Mouse (Mus musculus) liver, embryonic 11.5 days (tissue): Measurements from ENCODE around the gene Llph. TPM values are rescaled to one million over a fixed set of nuclear protein-coding genes. Genes with fewer than 3 reads are reported as not detected.

Experiments
- ATAC-seq: fragments of 200-750 bp; cut with Nextera tagmentation; replicated peaks from 2 replicates; pipeline ENCODE4 v1.8.0; 2017; ENCODE audit warnings: moderate number of reproducible peaks, mild to moderate bottlenecking, moderate TSS enrichment, moderate library complexity; ENCODE audit not compliant: low FRiP score
- DNase-seq: peaks from one replicate; pipeline ENCODE4 v3.0.0-alpha.2; 2017; ENCODE audit warnings: low spot score
- H3K27ac ChIP-seq: fragments of 300-500 bp; sonication (generic); 2 replicates; pipeline ENCODE4 v1.5.1; 2014; ENCODE audit warnings: mild to moderate bottlenecking, low read depth, low read length, control low read depth
- H3K27me3 ChIP-seq: fragments of 300-500 bp; sonication (generic); replicated peaks from 2 replicates; pipeline ENCODE4 v1.6.1; 2014; ENCODE audit warnings: low read length, mixed read lengths; ENCODE audit not compliant: control insufficient read depth, insufficient read depth
- H3K36me3 ChIP-seq: fragments of 300-500 bp; sonication (generic); 2 replicates; pipeline ENCODE4 v1.6.1; 2014; ENCODE audit warnings: mild to moderate bottlenecking, low read length, moderate library complexity, mixed read lengths; ENCODE audit not compliant: control insufficient read depth, insufficient read depth
- H3K4me1 ChIP-seq: fragments of 300-500 bp; sonication (generic); replicated peaks from 2 replicates; pipeline ENCODE4 v1.6.1; 2014; ENCODE audit warnings: low read length, mixed read lengths; ENCODE audit not compliant: control insufficient read depth, insufficient read depth
- H3K4me2 ChIP-seq: fragments of 300-500 bp; sonication (generic); 2 replicates; pipeline ENCODE4 v1.6.1; 2014; ENCODE audit warnings: mild to moderate bottlenecking, control low read depth, moderate library complexity
- H3K4me3 ChIP-seq: fragments of 300-500 bp; sonication (generic); 2 replicates; pipeline ENCODE4 v1.5.1; 2014; ENCODE audit warnings: low read depth, low read length, control low read depth
- H3K9ac ChIP-seq: fragments of 300-500 bp; sonication (generic); 2 replicates; pipeline ENCODE4 v1.6.1; 2014; ENCODE audit warnings: low read depth, low read length, control low read depth
- H3K9me3 ChIP-seq: fragments of 300-500 bp; sonication (generic); 2 replicates; pipeline ENCODE4 v1.6.1; 2016; ENCODE audit warnings: low read length, inconsistent platforms, mixed read lengths; ENCODE audit not compliant: control insufficient read depth
- WGBS: fragments of 180-500 bp; shearing (Covaris S2); extraction: QIAGEN DNeasy Blood & Tissue Kit; methylation state at CpG from one replicate; pipeline ENCODE4 v1.1.7; 2014; 5-methylcytosine and 5-hydroxymethylcytosine counted together
- polyA plus RNA-seq: library from polyadenylated mRNA; unstranded; fragments of >200 nt; fragmentation: Nextera tagmentation; extraction: Ambion mirVana; gene quantifications from 2 replicates; pipeline ENCODE4 v1.2.1, GENCODE M21; 2014

Gene Llph
- 86.5 and 92.3 TPM in 2 replicates for polyA plus RNA-seq

DNA sequence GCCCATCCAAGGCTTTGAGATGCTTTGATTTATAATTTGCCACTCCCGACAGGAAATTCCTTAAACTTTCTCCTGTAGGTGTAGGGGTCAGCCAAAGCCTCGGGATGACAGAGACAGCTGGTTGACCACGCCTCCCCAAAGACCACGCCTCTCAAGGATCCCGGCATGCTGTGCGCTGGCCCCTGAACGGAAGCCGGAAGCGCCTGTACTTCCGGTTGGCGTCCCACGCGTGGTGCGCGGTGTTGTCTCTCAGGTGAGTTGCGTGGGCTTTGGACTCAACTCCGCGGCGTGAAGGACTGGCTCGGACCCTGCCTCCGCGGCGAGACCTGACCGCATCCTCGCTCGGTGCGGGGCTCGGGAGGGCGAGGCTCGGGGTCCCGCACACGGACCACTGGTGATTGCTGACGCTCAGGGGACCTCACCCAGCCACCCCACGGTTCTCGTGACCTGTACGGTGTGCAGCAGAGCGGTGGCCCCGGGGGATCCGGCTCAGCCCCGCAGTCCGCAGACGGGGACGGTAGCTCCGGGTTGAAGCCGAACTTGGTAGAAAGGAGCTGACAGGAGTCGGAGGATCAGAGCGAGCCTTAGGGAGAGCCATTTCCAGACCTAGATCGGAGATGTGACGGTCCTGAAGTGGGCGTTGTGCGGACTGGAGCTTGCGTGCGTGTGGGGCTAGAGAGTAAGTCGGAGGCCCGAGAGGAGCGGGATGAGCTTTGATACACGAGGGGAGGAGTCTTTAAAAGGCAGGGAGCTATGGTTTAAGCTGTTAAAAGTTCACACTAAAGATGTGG, at the start of gene Llph:
Gene Llph, plus strand, starts transcription at position 200 of the 791 bp plus-strand sequence.
- WGBS: under 1% methylated on average over 57 of the region's 57 CpGs
- peak within 1 kb of the TSS; percentile 100 for H3K4me3 ChIP-seq
- peak within 1 kb of the TSS; percentile 92 for H3K9ac ChIP-seq
- no peaks in the 10 kb centered on the region for H3K9me3 ChIP-seq
- H3K4me1 ChIP-seq: peaks cover 6% of the 10 kb centered on the region; the same call in 1 of the 2 replicates
- peaks cover 15% of the 10 kb centered on the region for H3K36me3 ChIP-seq
- DNase-seq (peak; percentile 85), ATAC-seq (peak; percentile 91)
- no peaks in the 10 kb centered on the region for H3K27me3 ChIP-seq
- peak within 1 kb of the TSS; percentile 62 for H3K4me2 ChIP-seq
- peak within 1 kb of the TSS; percentile 74 for H3K27ac ChIP-seq

DNA sequence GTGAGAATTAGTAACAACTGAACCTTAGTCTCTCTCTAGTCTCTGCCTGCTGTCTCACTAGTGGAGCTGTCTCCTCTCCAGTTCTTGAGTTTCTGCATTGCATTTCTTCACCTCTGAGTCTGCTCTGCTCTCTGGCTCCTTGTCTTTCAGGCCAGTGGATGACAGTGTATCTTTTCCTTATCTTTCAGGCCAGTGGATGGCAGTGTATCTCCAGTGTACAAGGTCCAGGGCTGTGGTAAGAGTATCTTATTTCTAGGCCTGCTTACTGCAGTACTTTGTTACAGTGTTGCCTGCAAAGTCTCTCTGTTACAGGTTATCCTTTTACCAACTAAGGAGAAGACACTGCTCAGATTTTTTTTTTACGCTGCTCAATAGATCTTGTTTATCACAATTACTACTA, 44.0 kb upstream of the Llph start:
- Histone ChIP-seq H3K4me2 (no peak overlapping the region), H3K4me1 (no peaks in the 10 kb centered on the region), H3K36me3 (no peaks in the 10 kb centered on the region), H3K9ac (no peak overlapping the region), H3K4me3 (no peak overlapping the region), H3K9me3 (no peaks in the 10 kb centered on the region), H3K27me3 (no peaks in the 10 kb centered on the region), H3K27ac (no peak overlapping the region)
- 88% methylated on average over 1 of the region's 1 CpGs for WGBS
- DNase-seq (no peak), ATAC-seq (peak; percentile 81)

DNA sequence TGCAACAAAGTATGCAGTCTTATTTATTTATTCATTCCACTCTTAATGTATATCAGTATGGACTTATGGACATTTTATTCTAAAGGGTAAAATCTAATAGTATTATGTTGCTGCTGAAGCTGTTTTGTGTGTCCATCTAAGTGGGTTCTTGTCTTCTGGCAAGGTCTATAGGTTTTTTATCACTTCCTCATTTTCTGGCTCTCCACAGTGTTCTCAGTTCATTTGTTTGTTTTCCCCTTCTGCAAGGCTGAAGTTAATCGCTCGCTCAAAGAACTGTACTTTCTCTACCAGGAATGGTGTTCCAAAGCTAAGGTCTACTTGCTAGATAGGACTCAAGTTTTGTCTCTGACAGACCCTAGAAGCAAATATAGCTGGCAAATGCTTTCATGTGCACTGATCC, 43.5 kb upstream of the Llph start:
- Histone ChIP-seq H3K9me3 (no peaks in the 10 kb centered on the region), H3K4me3 (no peak overlapping the region), H3K9ac (no peak overlapping the region), H3K36me3 (no peaks in the 10 kb centered on the region), H3K27ac (no peak overlapping the region), H3K4me1 (no peaks in the 10 kb centered on the region), H3K27me3 (no peaks in the 10 kb centered on the region), H3K4me2 (no peak overlapping the region)
- 72% methylated on average over 2 of the region's 2 CpGs for WGBS
- DNase-seq: no peak
- ATAC-seq: no peak

DNA sequence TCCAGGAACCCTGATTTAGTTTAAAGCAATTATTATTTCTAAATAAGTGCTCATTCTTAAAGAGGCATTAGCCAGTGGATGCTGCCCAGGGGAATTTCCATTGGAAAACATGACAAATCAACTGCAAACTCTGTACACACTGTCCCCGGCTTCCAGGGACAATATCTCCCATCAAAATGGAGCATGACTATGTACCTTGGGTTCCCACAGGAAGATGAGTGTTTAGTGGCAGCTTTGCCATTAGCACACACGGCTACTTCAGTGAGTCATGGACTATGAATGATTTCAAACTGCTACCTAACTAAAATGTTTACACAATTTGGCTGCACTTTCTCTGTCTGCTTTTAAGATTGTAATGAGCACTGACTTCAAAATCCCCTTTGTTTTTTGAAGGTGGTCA, 38.4 kb upstream of the Llph start:
- H3K4me2 ChIP-seq: no peak overlapping the region
- H3K27ac ChIP-seq: no peak overlapping the region
- DNase-seq (no peak), ATAC-seq (no peak)
- H3K4me1 ChIP-seq: no peaks in the 10 kb centered on the region
- WGBS: 58% methylated on average over 2 of the region's 2 CpGs
- no peaks in the 10 kb centered on the region for H3K27me3 ChIP-seq
- H3K9me3 ChIP-seq: no peaks in the 10 kb centered on the region
- H3K9ac ChIP-seq: no peak overlapping the region
- H3K4me3 ChIP-seq: no peak overlapping the region
- no peaks in the 10 kb centered on the region for H3K36me3 ChIP-seq

DNA sequence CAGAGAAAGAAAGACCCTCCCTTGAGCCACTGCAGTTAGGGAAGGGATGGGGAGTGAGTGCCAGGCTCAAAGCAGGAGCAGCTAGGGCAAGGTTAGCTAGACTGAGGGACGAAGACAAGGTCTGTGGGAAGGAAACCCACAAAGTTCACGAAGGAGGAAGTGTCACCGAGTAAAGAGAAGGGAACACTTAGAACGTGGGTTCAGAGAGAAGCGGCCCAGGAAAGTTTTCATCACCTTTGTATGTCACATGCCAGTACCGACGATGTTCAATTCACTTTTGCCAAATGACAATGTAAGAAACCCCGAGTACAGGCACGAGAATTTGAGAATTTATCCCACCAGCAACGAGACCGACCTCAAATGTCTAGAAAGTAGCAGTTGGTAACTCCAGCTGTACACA, 37.6 kb upstream of the Llph start:
- H3K4me3 ChIP-seq: no peak overlapping the region
- DNase-seq (no peak), ATAC-seq (no peak)
- no peaks in the 10 kb centered on the region for H3K9me3 ChIP-seq
- no peaks in the 10 kb centered on the region for H3K36me3 ChIP-seq
- H3K4me2 ChIP-seq: no peak overlapping the region
- H3K27ac ChIP-seq: no peak overlapping the region
- H3K27me3 ChIP-seq: no peaks in the 10 kb centered on the region
- H3K4me1 ChIP-seq: no peaks in the 10 kb centered on the region
- no peak overlapping the region for H3K9ac ChIP-seq
- WGBS: 47% methylated on average over 11 of the region's 11 CpGs

DNA sequence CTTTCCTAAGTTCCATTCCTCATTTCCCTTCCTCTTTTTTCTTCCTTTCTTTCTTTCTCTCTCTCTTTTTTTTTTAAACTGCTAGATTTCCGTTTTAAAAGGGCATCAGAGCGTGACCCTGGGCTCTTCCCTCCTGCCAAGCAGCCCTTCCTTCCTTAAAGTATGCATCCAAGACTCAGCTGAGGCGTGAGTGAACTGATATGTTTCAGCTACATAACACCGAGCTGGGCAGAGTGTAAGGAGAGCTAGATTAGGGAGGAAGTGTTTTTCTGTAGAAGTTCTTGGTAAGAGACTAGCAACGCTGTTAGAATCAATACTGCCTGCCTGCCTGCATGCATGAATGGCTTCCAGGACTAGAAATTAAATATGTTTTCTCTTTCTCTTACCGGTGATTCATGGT, 37.1 kb upstream of the Llph start:
- H3K4me3 ChIP-seq: no peak overlapping the region
- no peak overlapping the region for H3K4me2 ChIP-seq
- ATAC-seq: no peak

DNA sequence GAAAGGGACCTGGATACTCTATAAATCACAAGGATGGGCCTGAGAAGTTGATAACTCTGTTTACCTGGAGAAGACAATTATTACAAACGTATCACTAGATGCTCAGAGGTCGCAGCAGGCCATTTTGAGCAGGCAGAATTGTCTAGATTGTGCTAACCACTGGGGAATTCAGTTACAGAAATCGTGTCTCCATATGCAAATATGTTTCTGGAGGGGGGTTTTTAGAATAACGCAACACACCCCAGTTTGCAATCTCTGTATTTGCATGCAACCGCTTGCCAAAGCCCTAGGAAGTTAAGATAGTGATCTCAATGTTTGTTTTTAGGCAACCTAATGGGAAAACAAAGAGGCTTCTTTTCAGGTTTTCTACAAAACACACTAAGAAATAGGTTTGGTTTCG, 35.7 kb upstream of the Llph start:
- WGBS: 80% methylated on average over 6 of the region's 6 CpGs
- H3K9ac ChIP-seq: no peak overlapping the region
- no peak for ATAC-seq
- H3K4me3 ChIP-seq: no peak overlapping the region
- H3K27me3 ChIP-seq: no peaks in the 10 kb centered on the region
- DNase-seq: no peak
- H3K9me3 ChIP-seq: no peaks in the 10 kb centered on the region
- H3K4me1 ChIP-seq: no peaks in the 10 kb centered on the region
- no peaks in the 10 kb centered on the region for H3K36me3 ChIP-seq
- H3K27ac ChIP-seq: no peak overlapping the region
- H3K4me2 ChIP-seq: no peak overlapping the region

More for the DNA sequence above, 37.1 kb upstream of the Llph start:
- DNase-seq: no peak
- no peaks in the 10 kb centered on the region for H3K36me3 ChIP-seq
- no peak overlapping the region for H3K9ac ChIP-seq
- H3K9me3 ChIP-seq: no peaks in the 10 kb centered on the region
- H3K27ac ChIP-seq: no peak overlapping the region
- no peaks in the 10 kb centered on the region for H3K27me3 ChIP-seq
- no peaks in the 10 kb centered on the region for H3K4me1 ChIP-seq
- WGBS: 30% methylated on average over 6 of the region's 6 CpGs

DNA sequence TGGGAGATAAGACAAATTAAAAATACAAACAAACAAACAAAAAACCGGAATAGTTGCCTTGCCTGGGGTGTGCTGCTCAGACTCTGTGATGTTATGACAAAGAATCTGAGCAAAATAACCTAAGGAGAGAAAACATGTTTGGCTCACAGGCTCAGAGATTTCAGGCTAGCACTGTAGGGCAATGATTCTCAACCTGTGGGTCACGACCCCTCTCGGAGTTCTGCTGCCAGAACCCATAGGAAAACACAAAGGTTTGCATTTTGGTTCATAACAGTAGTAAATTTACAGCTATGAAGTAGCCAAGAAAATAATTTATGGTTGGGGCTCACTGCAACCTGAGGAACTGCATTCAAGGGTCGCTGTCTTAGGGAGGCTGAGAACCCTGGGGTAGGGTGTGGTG, 34.6 kb upstream of the Llph start:
- no peaks in the 10 kb centered on the region for H3K36me3 ChIP-seq
- ATAC-seq (no peak), DNase-seq (no peak)
- 88% methylated on average over 4 of the region's 4 CpGs for WGBS
- H3K4me1 ChIP-seq: no peaks in the 10 kb centered on the region
- H3K4me2 ChIP-seq: no peak overlapping the region
- H3K9me3 ChIP-seq: no peaks in the 10 kb centered on the region
- no peak overlapping the region for H3K9ac ChIP-seq
- no peak overlapping the region for H3K27ac ChIP-seq
- no peaks in the 10 kb centered on the region for H3K27me3 ChIP-seq
- H3K4me3 ChIP-seq: no peak overlapping the region

DNA sequence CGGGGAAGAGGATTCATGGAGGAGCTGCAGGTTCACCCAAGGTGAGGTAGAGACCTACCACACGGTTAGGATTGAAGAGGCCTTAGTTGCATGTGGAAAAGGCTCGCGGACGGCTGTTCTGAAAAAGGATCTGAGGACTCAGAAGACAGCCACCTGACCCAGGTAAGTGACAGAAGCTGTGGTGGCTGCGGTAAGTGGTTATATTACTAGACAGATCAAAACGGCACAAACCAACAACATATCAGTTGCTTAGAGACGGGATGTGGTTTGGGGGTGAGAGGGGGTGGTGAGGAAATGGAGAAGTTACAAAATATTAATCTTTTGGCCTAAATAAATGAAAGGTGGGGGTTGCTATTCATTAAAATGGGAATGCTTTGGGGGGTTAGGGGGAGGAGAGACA, 33.6 kb upstream of the Llph start:
- DNase-seq (no peak), ATAC-seq (no peak)
- no peaks in the 10 kb centered on the region for H3K36me3 ChIP-seq
- H3K27ac ChIP-seq: no peak overlapping the region
- no peaks in the 10 kb centered on the region; the same call in 1 of the 2 replicates for H3K27me3 ChIP-seq
- WGBS: 76% methylated on average over 8 of the region's 8 CpGs
- no peak overlapping the region for H3K9ac ChIP-seq
- no peaks in the 10 kb centered on the region for H3K9me3 ChIP-seq
- H3K4me3 ChIP-seq: no peak overlapping the region
- no peaks in the 10 kb centered on the region for H3K4me1 ChIP-seq
- no peak overlapping the region for H3K4me2 ChIP-seq
